Mouse (Mus musculus) brain, embryonic 14.5 days (tissue): ENCODE results near the gene Zw10.

Experiments used
- CTCF ChIP-seq: fragments of 200-500 bp; IDR thresholded peaks from 2 replicates; pipeline ENCODE4 v1.5.1; 2012; ENCODE audit warnings: inconsistent platforms, mild to moderate bottlenecking, moderate library complexity, borderline replicate concordance; ENCODE audit not compliant: insufficient read depth, insufficient read length; ENCODE audit errors: extremely low read depth
- POLR2A ChIP-seq: fragments of 200-500 bp; IDR thresholded peaks from 2 replicates; pipeline ENCODE4 v1.6.1; 2012; ENCODE audit warnings: mild to moderate bottlenecking, inconsistent platforms, borderline replicate concordance; ENCODE audit not compliant: poor library complexity, insufficient read depth, insufficient read length, severe bottlenecking; ENCODE audit errors: extremely low read depth

GRCm38 (mm10) chr9:49111296-49111695, 55.9 kb downstream of the Zw10 start:
- TF ChIP-seq CTCF: no peak
- no peak for TF ChIP-seq POLR2A
